Mouse (Mus musculus) heart, postnatal 0 days (tissue): Measurements from ENCODE around the gene Tbrg4.

Source experiments
- CTCF ChIP-seq: IDR thresholded peaks from 2 replicates; pipeline ENCODE4 v1.5.1; 2016; ENCODE audit warnings: antibody characterized with exemption, control low read depth, low read depth
- EP300 ChIP-seq: IDR thresholded peaks from 2 replicates; pipeline ENCODE4 v1.6.1; 2016; ENCODE audit warnings: antibody characterized with exemption, low read depth

- no peak for TF ChIP-seq EP300
- peak; percentile 58 for TF ChIP-seq CTCF
These were observed 2.7 kb upstream of the Tbrg4 start for GRCm38 (mm10) chr11:6628568-6628967.
